Mouse (Mus musculus): ENCODE data around the gene Gm16253.

DNA sequence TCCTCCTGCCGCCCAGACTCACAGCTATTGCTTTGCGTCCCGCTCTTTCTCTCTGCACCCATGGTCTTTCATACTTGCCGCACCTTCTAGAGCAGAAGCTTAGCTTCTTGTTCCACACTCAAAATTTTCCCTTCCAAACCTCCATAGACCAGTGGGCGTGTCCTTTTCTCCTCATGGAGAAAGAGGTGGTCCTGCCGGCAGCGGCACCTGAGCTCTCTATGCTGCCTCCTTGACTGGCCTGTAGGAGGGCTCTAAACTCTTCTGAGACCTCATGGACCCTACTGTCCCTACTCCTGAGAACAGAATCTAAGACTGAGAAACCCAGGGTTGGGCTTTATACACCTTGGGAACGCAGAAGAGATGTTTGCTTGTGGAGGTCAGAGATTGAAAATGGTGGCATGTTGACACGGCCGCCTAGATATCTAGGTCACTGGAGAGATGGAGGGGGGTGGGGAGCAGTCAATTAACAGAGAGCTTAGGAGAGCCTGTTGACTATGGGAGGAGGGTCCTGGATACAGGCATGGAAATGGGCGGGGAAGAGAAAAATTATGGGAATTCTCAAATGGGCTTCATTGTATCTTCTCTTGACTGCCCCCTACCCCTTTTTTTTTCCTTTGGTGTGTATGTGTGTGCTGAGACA is 6.7 kb upstream of the Gm16253 start:
- TF ChIP-seq CTCF (IDR thresholded peaks at IDR 0.05; ENCODE audit: extremely low read depth, insufficient read length, insufficient replicate concordance, low read depth, low read length) (no peak), POLR2A (IDR thresholded peaks at IDR 0.05; ENCODE audit: low read depth, low read length) (no peak)
